14 mouse cellular contexts compared by ENCODE assay signal in genomic region chr9:40405263-40405662, GRCm38 (mm10).
DNase-seq lines count a peak whose midpoint lies in the region; ATAC-seq and TF ChIP-seq lines count a peak whose summit lies in the region.
"Had no signal": no experiment of that assay in that cellular context is flagged by ENCODE, and none has a peak within 500 bp of the region (broad histone marks: within the 10 kb centered on the region; RNA-seq: fewer than 3 reads in every experiment).

No protein-coding gene starts in this region.

- TF ChIP-seq CTCF in hindbrain, postnatal 0 days (IDR thresholded peaks at IDR 0.05; ENCODE audit: low read depth): no peak
- no peak for TF ChIP-seq CTCF in brain, embryonic 14.5 days (IDR thresholded peaks at IDR 0.05; ENCODE audit: borderline replicate concordance, extremely low read depth, insufficient read depth, insufficient read length)
- no peak for TF ChIP-seq CTCF in kidney, postnatal 0 days (IDR thresholded peaks at IDR 0.05; ENCODE audit: low read depth)

- DNase-seq in cerebellum, adult 11-12 months: peak; percentile 48
- no peak for DNase-seq in cerebellum, postnatal 4 days (ENCODE audit: low spot score in 2 of 2)
- DNase-seq in hindbrain, postnatal 0 days (ENCODE audit: low spot score): peak; percentile 47
- no peak for DNase-seq in hindbrain, embryonic 11.5 days (ENCODE audit: low spot score)
- peak; percentile 52 for DNase-seq in brain, embryonic 14.5 days (ENCODE audit: low read depth)
- DNase-seq in kidney, postnatal 0 days (ENCODE audit: low spot score): no peak
- DNase-seq in frontal cortex, adult 2 months (ENCODE audit: extremely low spot score in 1 of 2, low spot score in 1 of 2): no peak
- DNase-seq in heart, adult 11 months: no peak
- DNase-seq: heart, postnatal 14 days; liver, postnatal 0 days; thymus, adult 18-20 months had no signal

- no peak overlapping the region for H3K9ac ChIP-seq in hindbrain, postnatal 0 days (replicated peaks; ENCODE audit: low read length)
- no peak overlapping the region for H3K9ac ChIP-seq in hindbrain, embryonic 11.5 days (ENCODE audit: low read depth, low read length)
- no peak overlapping the region for H3K9ac ChIP-seq in kidney, postnatal 0 days (ENCODE audit: low read depth, low read length)
- H3K9ac ChIP-seq: limb, embryonic 13.5 days; liver, postnatal 0 days had no signal

- no peak for TF ChIP-seq POLR2A in brain, embryonic 14.5 days (IDR thresholded peaks at IDR 0.05; ENCODE audit: borderline replicate concordance, extremely low read depth, insufficient read depth, insufficient read length, poor library complexity, severe bottlenecking)

- H3K27ac ChIP-seq in hindbrain, postnatal 0 days: no peak overlapping the region
- H3K27ac ChIP-seq in hindbrain, embryonic 11.5 days (ENCODE audit: low read depth, low read length): no peak overlapping the region
- peak overlapping the region; percentile 16 for H3K27ac ChIP-seq in kidney, postnatal 0 days
- H3K27ac ChIP-seq: limb, embryonic 13.5 days had no signal

- H3K9me3 ChIP-seq in hindbrain, postnatal 0 days (ENCODE audit: low read length): no peaks in the 10 kb centered on the region
- H3K9me3 ChIP-seq in hindbrain, embryonic 11.5 days (ENCODE audit: control insufficient read depth, low read length): no peaks in the 10 kb centered on the region
- H3K9me3 ChIP-seq in kidney, postnatal 0 days (replicated peaks; ENCODE audit: low read length): no peaks in the 10 kb centered on the region
- H3K9me3 ChIP-seq: limb, embryonic 13.5 days had no signal

- ATAC-seq in hindbrain, postnatal 0 days: no peak
- no peak for ATAC-seq in hindbrain, embryonic 11.5 days (ENCODE audit: low FRiP score)
- ATAC-seq in kidney, postnatal 0 days (replicated peaks; ENCODE audit: low FRiP score, low read depth): no peak
- ATAC-seq: inflammation-experienced regulatory T-cells, adult 6 months; liver, postnatal 0 days; midbrain, embryonic 16.5 days had no signal

- H3K4me1 ChIP-seq in hindbrain, postnatal 0 days (ENCODE audit: insufficient read depth, low read length): no peaks in the 10 kb centered on the region
- H3K4me1 ChIP-seq in hindbrain, embryonic 11.5 days (replicated peaks; ENCODE audit: control insufficient read depth, insufficient read depth, low read length): 0 out of 2 replicates have a peak, but pooled peaks cover 2% of the 10 kb centered on the region
- 0 out of 2 replicates have a peak, but pooled peaks cover 5% of the 10 kb centered on the region for H3K4me1 ChIP-seq in kidney, postnatal 0 days (replicated peaks; ENCODE audit: insufficient read depth, low read length)

- no peak overlapping the region for H3K4me3 ChIP-seq in hindbrain, postnatal 0 days (ENCODE audit: low read length)
- H3K4me3 ChIP-seq in hindbrain, embryonic 11.5 days (ENCODE audit: low read depth, low read length): no peak overlapping the region
- no peak overlapping the region for H3K4me3 ChIP-seq in kidney, postnatal 0 days (replicated peaks; ENCODE audit: low read depth, low read length)
- H3K4me3 ChIP-seq: limb, embryonic 13.5 days had no signal

- WGBS in hindbrain, postnatal 0 days: 83% methylated on average over 5 of the region's 5 CpGs
- WGBS in hindbrain, embryonic 11.5 days: 92% methylated on average over 5 of the region's 5 CpGs
- 50% methylated on average over 5 of the region's 5 CpGs for WGBS in kidney, postnatal 0 days

- H3K36me3 ChIP-seq in hindbrain, postnatal 0 days (ENCODE audit: insufficient read depth, low read length): no peaks in the 10 kb centered on the region
- H3K36me3 ChIP-seq in hindbrain, embryonic 11.5 days (ENCODE audit: control insufficient read depth, insufficient read depth, low read length): no peaks in the 10 kb centered on the region
- H3K36me3 ChIP-seq in kidney, postnatal 0 days (ENCODE audit: insufficient read depth, low read length): no peaks in the 10 kb centered on the region
- H3K36me3 ChIP-seq: limb, embryonic 13.5 days had no signal

- H3K27me3 ChIP-seq in hindbrain, postnatal 0 days (ENCODE audit: insufficient read depth, low read length): no peaks in the 10 kb centered on the region
- H3K27me3 ChIP-seq in hindbrain, embryonic 11.5 days (ENCODE audit: control insufficient read depth, insufficient read depth, low read length): no peaks in the 10 kb centered on the region
- no peaks in the 10 kb centered on the region for H3K27me3 ChIP-seq in kidney, postnatal 0 days (ENCODE audit: insufficient read depth, low read length)
- H3K27me3 ChIP-seq: limb, embryonic 13.5 days had no signal

- H3K4me2 ChIP-seq in hindbrain, postnatal 0 days (ENCODE audit: low read depth, low read length): no peak overlapping the region
- no peak overlapping the region for H3K4me2 ChIP-seq in hindbrain, embryonic 11.5 days (replicated peaks; ENCODE audit: low read depth, low read length)
- no peak overlapping the region for H3K4me2 ChIP-seq in kidney, postnatal 0 days (ENCODE audit: low read length)

Comparison
In these comparisons a context has a peak if more than half of its experiments do, and no peak if none do; other contexts are left out.
1. DNase-seq: peak in cerebellum, adult 11-12 months (single experiment), hindbrain, postnatal 0 days (single experiment) and brain, embryonic 14.5 days (single experiment); none in cerebellum, postnatal 4 days (0 of 2), hindbrain, embryonic 11.5 days (single experiment), kidney, postnatal 0 days (single experiment), frontal cortex, adult 2 months (0 of 2) and heart, adult 11 months (single experiment).